Comparison of ENCODE assay signal across 17 mouse cellular contexts in genomic region chr16:34248256-34248655, GRCm38 (mm10).
DNase-seq lines count a peak whose midpoint lies in the region; ATAC-seq and TF ChIP-seq lines count a peak whose summit lies in the region.
"Had no signal": no experiment of that assay in that cellular context is flagged by ENCODE, and none has a peak within 500 bp of the region (broad histone marks: within the 10 kb centered on the region; RNA-seq: fewer than 3 reads in every experiment).

No protein-coding gene starts in this region.

- H3K27ac ChIP-seq in lung, embryonic 14.5 days (ENCODE audit: low read depth): no peak overlapping the region
- H3K27ac ChIP-seq: embryonic facial prominence, embryonic 15.5 days; gastrocnemius, adult 2 months; heart, embryonic 10.5 days; liver, embryonic 12.5 days; macrophage; midbrain, embryonic 15.5 days had no signal

- peak; percentile 90 for DNase-seq in heart, adult 11 months
- DNase-seq in heart, adult 9 months (ENCODE audit: low spot score in 2 of 2): no peak
- peak; percentile 24 for DNase-seq in lung, embryonic 14.5 days
- no peak for DNase-seq in lung, postnatal 25 days (ENCODE audit: low spot score)
- DNase-seq in Muller cell, postnatal 12 days (ENCODE audit: inconsistent ontology term): peak; percentile 77
- peak; percentile 3 for DNase-seq in naive thymus-derived CD4-positive, alpha-beta T cell, adult 2 months (ENCODE audit: low read depth)
- DNase-seq in urinary bladder, postnatal 4 days (ENCODE audit: low spot score in 2 of 2): no peak
- DNase-seq: adrenal gland, postnatal 14 days; cerebellum, postnatal 25 days; gastrocnemius, adult 2 months had no signal

- WGBS in lung, embryonic 14.5 days: 75% methylated on average over 4 of the region's 4 CpGs

- no peak for ATAC-seq in lung, embryonic 14.5 days (ENCODE audit: insufficient read depth)
- no peak for ATAC-seq in inflammation-experienced regulatory T-cells, adult 6 months
- ATAC-seq: forebrain, embryonic 14.5 days; liver, embryonic 12.5 days; midbrain, embryonic 15.5 days had no signal

- no peaks in the 10 kb centered on the region for H3K4me1 ChIP-seq in lung, embryonic 14.5 days (ENCODE audit: insufficient read depth)
- H3K4me1 ChIP-seq: embryonic facial prominence, embryonic 15.5 days; liver, embryonic 12.5 days had no signal

- no peaks in the 10 kb centered on the region for H3K27me3 ChIP-seq in lung, embryonic 14.5 days (ENCODE audit: insufficient read depth, low read length)
- H3K27me3 ChIP-seq: embryonic facial prominence, embryonic 15.5 days; liver, embryonic 12.5 days; midbrain, embryonic 15.5 days had no signal

- H3K9me3 ChIP-seq in lung, embryonic 14.5 days (ENCODE audit: low read depth, low read length): no peaks in the 10 kb centered on the region
- H3K9me3 ChIP-seq: embryonic facial prominence, embryonic 15.5 days; heart, embryonic 10.5 days; liver, embryonic 12.5 days; midbrain, embryonic 15.5 days had no signal

- TF ChIP-seq CTCF in lung, embryonic 14.5 days (IDR thresholded peaks at IDR 0.05; ENCODE audit: low read depth): no peak

- no peak overlapping the region for H3K4me2 ChIP-seq in lung, embryonic 14.5 days
- H3K4me2 ChIP-seq: embryonic facial prominence, embryonic 15.5 days; liver, embryonic 12.5 days; midbrain, embryonic 15.5 days had no signal

- peaks cover 10% of the 10 kb centered on the region; the same call in 1 of the 2 replicates for H3K36me3 ChIP-seq in lung, embryonic 14.5 days (ENCODE audit: insufficient read depth)
- H3K36me3 ChIP-seq: embryonic facial prominence, embryonic 15.5 days; liver, embryonic 12.5 days had no signal

- H3K4me3 ChIP-seq in lung, embryonic 14.5 days (ENCODE audit: low read depth, low read length): no peak overlapping the region
- H3K4me3 ChIP-seq: embryonic facial prominence, embryonic 15.5 days; gastrocnemius, adult 2 months; heart, embryonic 10.5 days; liver, embryonic 12.5 days; midbrain, embryonic 15.5 days had no signal

- H3K9ac ChIP-seq in lung, embryonic 14.5 days: no peak overlapping the region
- H3K9ac ChIP-seq: embryonic facial prominence, embryonic 15.5 days; liver, embryonic 12.5 days; midbrain, embryonic 15.5 days had no signal

Comparison
In these comparisons a context has a peak if more than half of its experiments do, and no peak if none do; other contexts are left out.
1. DNase-seq: peak in heart, adult 11 months (single experiment), lung, embryonic 14.5 days (single experiment), Muller cell, postnatal 12 days (single experiment) and naive thymus-derived CD4-positive, alpha-beta T cell, adult 2 months (single experiment); none in heart, adult 9 months (0 of 2), lung, postnatal 25 days (single experiment) and urinary bladder, postnatal 4 days (0 of 2).